Mouse (Mus musculus) cortical plate, adult 2 months (tissue): ENCODE measurements at regions not wholly inside any gene's neighbourhood (a gene's known extent, or its start where the extent isn't known, plus 50 kb on each side); places are given as distances from the start of the nearest gene placed in this dataset.

Experiments used
- H3K27ac ChIP-seq: fragments of 200-500 bp; 2 replicates; pipeline ENCODE4 v1.5.1; 2012; ENCODE audit warnings: low read length, control low read depth, inconsistent platforms; ENCODE audit not compliant: insufficient read depth
- H3K4me1 ChIP-seq: fragments of 200-500 bp; 2 replicates; pipeline ENCODE4 v1.6.1; 2011; ENCODE audit warnings: low read length; ENCODE audit not compliant: control insufficient read depth, insufficient read depth
- H3K4me3 ChIP-seq: fragments of 200-500 bp; 2 replicates; pipeline ENCODE4 v1.5.1; 2011; ENCODE audit warnings: mild to moderate bottlenecking, low read length, control low read depth; ENCODE audit not compliant: insufficient read depth
- CTCF ChIP-seq: fragments of 200-500 bp; IDR thresholded peaks from 2 replicates; pipeline ENCODE4 v1.5.1; 2011; ENCODE audit warnings: mild to moderate bottlenecking, control low read depth, low read length; ENCODE audit not compliant: insufficient read depth; ENCODE audit errors: extremely low read depth
- POLR2A ChIP-seq: fragments of 200-500 bp; IDR thresholded peaks from 2 replicates; pipeline ENCODE4 v1.6.1; 2011; ENCODE audit warnings: mild to moderate bottlenecking, low read length, control low read depth; ENCODE audit not compliant: insufficient read depth; ENCODE audit errors: extremely low read depth

- TF ChIP-seq CTCF (no peak), POLR2A (no peak)
- no peak overlapping the region for H3K27ac ChIP-seq
- no peaks in the 10 kb centered on the region for H3K4me1 ChIP-seq
- H3K4me3 ChIP-seq = no peak overlapping the region
These were observed 179.8 kb downstream of the Samd5 start for GRCm38 (mm10) chr10:9495143-9495651.

- Histone ChIP-seq H3K4me1 (no peaks in the 10 kb centered on the region), H3K27ac (no peak overlapping the region), H3K4me3 (no peak overlapping the region)
- TF ChIP-seq POLR2A (no peak), CTCF (no peak)
These were observed 184.6 kb downstream of the Samd5 start for GRCm38 (mm10) chr10:9490416-9490815.

- Histone ChIP-seq H3K27ac (no peak overlapping the region), H3K4me1 (peaks cover 1% of the 10 kb centered on the region; the same call in 1 of the 2 replicates), H3K4me3 (no peak overlapping the region)
- no peak for TF ChIP-seq CTCF
- no peak for TF ChIP-seq POLR2A
These were observed 212.6 kb downstream of the Samd5 start for GRCm38 (mm10) chr10:9462361-9462760.

DNA sequence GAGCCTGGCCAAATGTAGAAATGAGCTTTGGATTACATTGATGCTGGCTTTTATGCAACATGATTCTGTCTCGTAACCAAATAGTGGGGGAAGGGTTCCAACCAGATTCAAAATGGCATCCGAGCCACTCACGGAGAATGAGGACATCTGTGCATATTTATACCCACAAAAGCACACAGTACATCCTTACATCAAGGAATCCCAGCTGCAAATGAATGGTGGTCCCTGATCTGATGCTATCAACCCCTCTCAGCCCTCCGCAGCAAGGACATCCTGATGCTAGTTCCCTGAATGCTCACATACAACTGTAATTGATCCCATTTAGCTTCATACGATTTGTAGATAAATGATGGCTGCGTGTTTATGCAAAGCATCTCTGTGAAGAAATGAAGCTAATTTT is 215.9 kb downstream of the Samd5 start:
- no peak overlapping the region for H3K27ac ChIP-seq
- TF ChIP-seq CTCF (no peak), POLR2A (no peak)

DNA sequence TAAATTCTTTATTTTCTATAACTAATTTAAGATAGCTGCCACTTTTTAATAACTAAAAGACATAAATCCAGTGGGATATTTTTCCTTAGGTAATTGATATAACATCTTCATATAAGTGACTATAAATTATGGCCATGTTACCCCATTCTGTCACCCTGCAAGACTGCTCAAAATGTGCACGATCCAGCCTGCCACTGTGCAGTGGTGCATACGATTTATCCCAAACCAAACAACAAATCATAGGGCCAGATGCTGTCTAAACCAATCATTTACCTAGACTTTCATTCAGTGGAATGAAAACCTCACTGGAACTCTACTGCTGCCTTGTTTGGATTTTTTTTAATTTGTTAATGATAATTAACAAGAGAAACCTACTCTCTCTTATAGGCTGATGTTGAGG is 216.5 kb downstream of the Samd5 start:
- Histone ChIP-seq H3K27ac (no peak overlapping the region), H3K4me1 (peaks cover 1% of the 10 kb centered on the region; the same call in 1 of the 2 replicates), H3K4me3 (no peak overlapping the region)
- TF ChIP-seq POLR2A = no peak
- no peak for TF ChIP-seq CTCF

More for the DNA sequence above, 215.9 kb downstream of the Samd5 start:
- H3K4me1 ChIP-seq = peaks cover 1% of the 10 kb centered on the region; the same call in 1 of the 2 replicates
- H3K4me3 ChIP-seq = no peak overlapping the region

GRCm38 (mm10) chr10:9457222-9457621 is 217.8 kb downstream of the Samd5 start:
- no peak for TF ChIP-seq CTCF
- TF ChIP-seq POLR2A = no peak
- no peak overlapping the region for H3K27ac ChIP-seq
- no peak overlapping the region for H3K4me3 ChIP-seq
- peaks cover 1% of the 10 kb centered on the region; the same call in 1 of the 2 replicates for H3K4me1 ChIP-seq

GRCm38 (mm10) chr10:9439072-9439471 is 235.9 kb downstream of the Samd5 start:
- no peak for TF ChIP-seq CTCF
- TF ChIP-seq POLR2A = no peak
- Histone ChIP-seq H3K27ac (no peak overlapping the region), H3K4me3 (no peak overlapping the region), H3K4me1 (no peaks in the 10 kb centered on the region)

- Histone ChIP-seq H3K27ac (no peak overlapping the region), H3K4me1 (no peaks in the 10 kb centered on the region), H3K4me3 (no peak overlapping the region)
- no peak for TF ChIP-seq CTCF
- TF ChIP-seq POLR2A = no peak
These were observed 236.6 kb downstream of the Samd5 start for GRCm38 (mm10) chr10:9438366-9438765.

DNA sequence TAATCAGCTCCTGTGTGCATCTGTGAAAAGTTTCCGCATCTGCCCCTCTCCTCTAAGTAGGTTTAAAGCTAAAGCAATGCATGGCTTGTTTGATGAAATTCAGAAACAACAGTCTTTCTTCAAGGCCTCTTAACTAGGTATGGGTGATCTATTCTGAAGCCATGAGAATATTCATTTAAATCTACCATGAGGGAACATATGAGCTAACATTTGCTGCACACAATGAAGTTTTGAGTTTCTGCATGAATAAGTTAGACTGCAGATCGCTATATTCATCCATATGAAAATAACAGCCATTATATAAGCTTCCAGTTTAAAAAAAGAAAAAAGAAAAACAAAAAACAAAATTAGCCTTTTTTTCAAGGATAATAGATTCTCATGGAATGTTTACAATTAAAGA is 245.9 kb downstream of the Samd5 start:
- H3K4me1 ChIP-seq = no peaks in the 10 kb centered on the region
- TF ChIP-seq CTCF = no peak
- no peak for TF ChIP-seq POLR2A

GRCm38 (mm10) chr10:9420741-9421140 is 254.3 kb downstream of the Samd5 start:
- no peak overlapping the region for H3K27ac ChIP-seq
- H3K4me3 ChIP-seq = no peak overlapping the region
- TF ChIP-seq CTCF = no peak
- no peak for TF ChIP-seq POLR2A
- H3K4me1 ChIP-seq = no peaks in the 10 kb centered on the region; the same call in 1 of the 2 replicates

More for the DNA sequence above, 245.9 kb downstream of the Samd5 start:
- no peak overlapping the region for H3K4me3 ChIP-seq
- H3K27ac ChIP-seq = no peak overlapping the region

GRCm38 (mm10) chr10:9416685-9417084 is 258.3 kb downstream of the Samd5 start:
- no peak for TF ChIP-seq CTCF
- TF ChIP-seq POLR2A = no peak
- no peaks in the 10 kb centered on the region; the same call in 1 of the 2 replicates for H3K4me1 ChIP-seq
- no peak overlapping the region for H3K27ac ChIP-seq
- no peak overlapping the region for H3K4me3 ChIP-seq
